Mouse (Mus musculus) G1E (cell line): ENCODE measurements around the gene Pyroxd2. TPM values are rescaled to one million over a fixed set of nuclear protein-coding genes. Genes with fewer than 3 reads are reported as not detected.

Experiments
- ATAC-seq: 2 replicates; pipeline ENCODE4 v1.8.0; 2016; ENCODE audit warnings: mild to moderate bottlenecking; ENCODE audit not compliant: insufficient number of reproducible peaks, poor library complexity, low FRiP score, severe bottlenecking; ENCODE audit errors: extremely low read depth
- DNase-seq: peaks from one replicate; pipeline ENCODE4 v3.0.0; 2012; ENCODE audit warnings: low spot score
- H3K27me3 ChIP-seq: 2 replicates; pipeline ENCODE4 v1.6.1; 2012; ENCODE audit warnings: mild to moderate bottlenecking, low read length, inconsistent platforms; ENCODE audit not compliant: insufficient read depth
- H3K36me3 ChIP-seq: replicated peaks from 2 replicates; pipeline ENCODE3; 2012; ENCODE audit warnings: mild to moderate bottlenecking, inconsistent platforms
- H3K4me1 ChIP-seq: 2 replicates; pipeline ENCODE4 v1.6.1; 2012; ENCODE audit warnings: low read depth, low read length, inconsistent platforms, mixed read lengths; ENCODE audit not compliant: insufficient read depth
- H3K4me3 ChIP-seq: 2 replicates; pipeline ENCODE4 v1.5.1; 2012; ENCODE audit warnings: low read depth, mild to moderate bottlenecking, inconsistent platforms, low read length, moderate library complexity, mixed read lengths
- H3K9me3 ChIP-seq: replicated peaks from 2 replicates; pipeline ENCODE4 v1.6.1; 2012; ENCODE audit warnings: inconsistent platforms
- CTCF ChIP-seq: IDR thresholded peaks from 2 replicates; pipeline ENCODE4 v1.5.1; 2012; ENCODE audit warnings: low read depth, low read length, inconsistent platforms, mixed read lengths
- GATA1 ChIP-seq: IDR thresholded peaks from 2 replicates; pipeline ENCODE4 v1.6.1; 2012; ENCODE audit warnings: borderline replicate concordance, low read length, inconsistent platforms, mixed read lengths
- GATA2 ChIP-seq: IDR thresholded peaks from 2 replicates; pipeline ENCODE4 v1.6.1; 2012; ENCODE audit warnings: low read depth, low read length, inconsistent platforms, borderline replicate concordance
- POLR2AphosphoS5 ChIP-seq: IDR thresholded peaks from 2 replicates; pipeline ENCODE4 v1.6.1; 2012; ENCODE audit warnings: low read depth, low read length, inconsistent platforms; ENCODE audit not compliant: insufficient replicate concordance
- TAL1 ChIP-seq: conservative IDR thresholded peaks from 2 replicates; pipeline ENCODE4 v1.6.1; 2012; ENCODE audit warnings: low read depth, low read length, inconsistent platforms, mixed read lengths
- polyA plus RNA-seq: library from polyadenylated mRNA; stranded (reverse); fragments of >175 nt; gene quantifications from 2 replicates; pipeline ENCODE4 v1.2.3, GENCODE M21; 2012
- total RNA-seq, 2 experiments: library from RNA; stranded (forward) in 1 of 2; stranded (reverse) in 1 of 2; fragments of 200-1000 nt in 1 of 2; fragments of >200 nt in 1 of 2; fragmentation: Nextera tagmentation in 1 of 2; gene quantifications; 2 replicates each; pipeline ENCODE4 v1.2.3; 2014 to 2017

The Pyroxd2 gene
- total and polyA plus RNA-seq, 3 experiments = 7.6 to 29.8 (median 8.1) TPM

- H3K9me3 ChIP-seq = no peaks in the 10 kb centered on the region
- H3K27me3 ChIP-seq = peaks cover 22% of the 10 kb centered on the region
- H3K4me1 ChIP-seq = no peaks in the 10 kb centered on the region
- H3K36me3 ChIP-seq = no peaks in the 10 kb centered on the region
- TF ChIP-seq GATA2 (no peak), TAL1 (no peak), GATA1 (no peak)
- ATAC-seq (no peak), DNase-seq (no peak)
- H3K4me3 ChIP-seq = no peak overlapping the region
Measured at GRCm38 (mm10) chr19:42725056-42725972, 27.3 kb downstream of the Pyroxd2 start.

- no peaks in the 10 kb centered on the region for H3K4me1 ChIP-seq
- ATAC-seq = no peak
- H3K27me3 ChIP-seq = peaks cover 26% of the 10 kb centered on the region
- DNase-seq = no peak
- H3K9me3 ChIP-seq = no peaks in the 10 kb centered on the region
- no peak overlapping the region for H3K4me3 ChIP-seq
- no peaks in the 10 kb centered on the region for H3K36me3 ChIP-seq
- TF ChIP-seq CTCF (no peak), TAL1 (no peak), GATA1 (no peak), POLR2AphosphoS5 (no peak), GATA2 (no peak)
Measured at GRCm38 (mm10) chr19:42723302-42723701, 29.3 kb downstream of the Pyroxd2 start.

- H3K4me1 ChIP-seq = no peaks in the 10 kb centered on the region
- DNase-seq (no peak), ATAC-seq (no peak)
- TF ChIP-seq GATA2 (no peak), CTCF (no peak), TAL1 (no peak), GATA1 (no peak), POLR2AphosphoS5 (no peak)
- H3K9me3 ChIP-seq = no peaks in the 10 kb centered on the region
- H3K36me3 ChIP-seq = no peaks in the 10 kb centered on the region
- H3K4me3 ChIP-seq = no peak overlapping the region
- peaks cover 23% of the 10 kb centered on the region for H3K27me3 ChIP-seq
Measured at GRCm38 (mm10) chr19:42722500-42722899, 30.1 kb downstream of the Pyroxd2 start.

- no peak for ATAC-seq
- H3K4me1 ChIP-seq = no peaks in the 10 kb centered on the region
- H3K36me3 ChIP-seq = no peaks in the 10 kb centered on the region
- TF ChIP-seq GATA1 (no peak), GATA2 (no peak), POLR2AphosphoS5 (no peak), CTCF (no peak), TAL1 (no peak)
- DNase-seq = no peak
- H3K9me3 ChIP-seq = no peaks in the 10 kb centered on the region
- no peak overlapping the region for H3K4me3 ChIP-seq
- H3K27me3 ChIP-seq = peaks cover 15% of the 10 kb centered on the region
Measured at GRCm38 (mm10) chr19:42718101-42718500, 34.5 kb downstream of the Pyroxd2 start.

GRCm38 (mm10) chr19:42717668-42718067, 34.9 kb downstream of the Pyroxd2 start:
- no peak for DNase-seq
- Histone ChIP-seq H3K4me3 (no peak overlapping the region), H3K36me3 (no peaks in the 10 kb centered on the region), H3K4me1 (no peaks in the 10 kb centered on the region), H3K9me3 (no peaks in the 10 kb centered on the region), H3K27me3 (peaks cover 14% of the 10 kb centered on the region)
- TF ChIP-seq GATA1 = no peak
- ATAC-seq = no peak

- no peak for DNase-seq
- TF ChIP-seq GATA2 = no peak
- TF ChIP-seq GATA1 = no peak
- no peak for TF ChIP-seq TAL1
- no peak for TF ChIP-seq CTCF
- TF ChIP-seq POLR2AphosphoS5 = no peak
- ATAC-seq = no peak
- Histone ChIP-seq H3K4me1 (no peaks in the 10 kb centered on the region), H3K27me3 (peaks cover 10% of the 10 kb centered on the region), H3K9me3 (no peaks in the 10 kb centered on the region), H3K4me3 (no peak overlapping the region), H3K36me3 (no peaks in the 10 kb centered on the region)
Measured at GRCm38 (mm10) chr19:42716507-42716906, 36.1 kb downstream of the Pyroxd2 start.
